Mouse (Mus musculus) liver, embryonic 11.5 days (tissue): ENCODE measurements around the gene Gnb1l. TPM values are rescaled to one million over a fixed set of nuclear protein-coding genes. Genes with fewer than 3 reads are reported as not detected.

ENCODE experiments used
- ATAC-seq: fragments of 200-750 bp; cut with Nextera tagmentation; replicated peaks from 2 replicates; pipeline ENCODE4 v1.8.0; 2017; ENCODE audit warnings: moderate number of reproducible peaks, mild to moderate bottlenecking, moderate TSS enrichment, moderate library complexity; ENCODE audit not compliant: low FRiP score
- DNase-seq: peaks from one replicate; pipeline ENCODE4 v3.0.0-alpha.2; 2017; ENCODE audit warnings: low spot score
- H3K27ac ChIP-seq: fragments of 300-500 bp; sonication (generic); 2 replicates; pipeline ENCODE4 v1.5.1; 2014; ENCODE audit warnings: mild to moderate bottlenecking, low read depth, low read length, control low read depth
- H3K27me3 ChIP-seq: fragments of 300-500 bp; sonication (generic); replicated peaks from 2 replicates; pipeline ENCODE4 v1.6.1; 2014; ENCODE audit warnings: low read length, mixed read lengths; ENCODE audit not compliant: control insufficient read depth, insufficient read depth
- H3K36me3 ChIP-seq: fragments of 300-500 bp; sonication (generic); 2 replicates; pipeline ENCODE4 v1.6.1; 2014; ENCODE audit warnings: mild to moderate bottlenecking, low read length, moderate library complexity, mixed read lengths; ENCODE audit not compliant: control insufficient read depth, insufficient read depth
- H3K4me1 ChIP-seq: fragments of 300-500 bp; sonication (generic); replicated peaks from 2 replicates; pipeline ENCODE4 v1.6.1; 2014; ENCODE audit warnings: low read length, mixed read lengths; ENCODE audit not compliant: control insufficient read depth, insufficient read depth
- H3K4me2 ChIP-seq: fragments of 300-500 bp; sonication (generic); 2 replicates; pipeline ENCODE4 v1.6.1; 2014; ENCODE audit warnings: mild to moderate bottlenecking, control low read depth, moderate library complexity
- H3K4me3 ChIP-seq: fragments of 300-500 bp; sonication (generic); 2 replicates; pipeline ENCODE4 v1.5.1; 2014; ENCODE audit warnings: low read depth, low read length, control low read depth
- H3K9ac ChIP-seq: fragments of 300-500 bp; sonication (generic); 2 replicates; pipeline ENCODE4 v1.6.1; 2014; ENCODE audit warnings: low read depth, low read length, control low read depth
- H3K9me3 ChIP-seq: fragments of 300-500 bp; sonication (generic); 2 replicates; pipeline ENCODE4 v1.6.1; 2016; ENCODE audit warnings: low read length, inconsistent platforms, mixed read lengths; ENCODE audit not compliant: control insufficient read depth
- WGBS: fragments of 180-500 bp; shearing (Covaris S2); extraction: QIAGEN DNeasy Blood & Tissue Kit; methylation state at CpG from one replicate; pipeline ENCODE4 v1.1.7; 2014; 5-methylcytosine and 5-hydroxymethylcytosine counted together
- polyA plus RNA-seq: library from polyadenylated mRNA; unstranded; fragments of >200 nt; fragmentation: Nextera tagmentation; extraction: Ambion mirVana; gene quantifications from 2 replicates; pipeline ENCODE4 v1.2.1, GENCODE M21; 2014

The Gnb1l gene
- 17.8 and 18.4 TPM in 2 replicates for polyA plus RNA-seq

DNA sequence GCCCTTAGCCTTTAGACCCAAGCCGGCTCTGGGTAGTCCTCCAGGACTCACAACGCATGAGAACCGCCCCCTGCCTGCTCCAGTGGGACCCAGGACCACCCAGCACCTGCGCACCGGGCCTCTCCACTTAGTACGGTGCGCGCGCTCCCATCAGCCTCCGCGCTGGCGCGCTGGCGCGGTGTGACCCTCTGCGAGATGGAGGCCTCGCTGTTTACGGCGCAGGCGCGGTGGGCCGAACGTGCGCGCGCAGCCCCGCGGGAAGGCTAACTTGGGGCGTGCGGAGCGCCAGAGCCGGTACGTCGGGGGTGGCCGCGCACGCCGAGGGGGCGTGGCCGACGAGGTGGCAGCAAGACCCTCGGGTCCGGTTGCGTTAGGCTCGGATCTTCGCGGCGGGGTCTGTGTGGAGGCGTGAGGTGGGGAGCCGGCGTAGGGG is at the start of gene Gnb1l, which contains the start of gene Rtl10:
Gene Gnb1l, plus strand, starts transcription at position 156 of the 433 bp plus-strand sequence.
Gene Rtl10, plus strand, starts transcription at position 344 of the 433 bp plus-strand sequence.
- Histone ChIP-seq H3K9me3 (no peaks in the 10 kb centered on the region), H3K9ac (peak within 1 kb of the TSS; percentile 94), H3K4me2 (peak within 1 kb of the TSS; percentile 95), H3K4me3 (peak within 1 kb of the TSS; percentile 88), H3K27me3 (no peaks in the 10 kb centered on the region), H3K4me1 (peaks cover 13% of the 10 kb centered on the region), H3K27ac (peak within 1 kb of the TSS; percentile 92), H3K36me3 (peaks cover 12% of the 10 kb centered on the region)
- DNase-seq: peak; percentile 97
- peak; percentile 97 for ATAC-seq
- WGBS: 0% methylated on average over 51 of the region's 51 CpGs

DNA sequence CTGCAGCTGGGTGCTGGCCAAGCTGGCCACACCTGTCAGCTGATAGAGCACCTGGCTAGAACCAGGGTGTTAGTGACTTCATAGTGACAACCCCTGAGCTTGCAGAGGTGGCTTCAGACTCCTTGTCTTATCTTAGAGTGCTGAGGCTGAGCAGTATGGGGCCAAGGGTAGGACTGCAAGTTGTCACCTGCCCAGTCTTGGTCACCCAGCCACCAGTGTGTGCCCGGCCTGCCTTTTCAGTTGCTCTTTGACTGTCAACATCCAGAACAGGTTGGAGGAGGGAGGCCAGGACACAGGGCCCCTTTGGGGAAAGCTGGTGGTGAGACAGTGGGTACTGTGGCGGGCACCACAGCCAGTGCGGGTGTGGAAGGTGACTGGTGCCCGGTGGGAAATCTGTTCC is 49.5 kb upstream of the Gnb1l start:
- Histone ChIP-seq H3K27ac (no peak overlapping the region), H3K27me3 (no peaks in the 10 kb centered on the region), H3K4me1 (no peaks in the 10 kb centered on the region), H3K9ac (no peak overlapping the region), H3K4me2 (no peak overlapping the region), H3K36me3 (peaks cover 13% of the 10 kb centered on the region; the same call in 1 of the 2 replicates), H3K4me3 (no peak overlapping the region), H3K9me3 (no peaks in the 10 kb centered on the region)
- DNase-seq: no peak
- ATAC-seq: no peak
- 92% methylated on average over 4 of the region's 4 CpGs for WGBS

DNA sequence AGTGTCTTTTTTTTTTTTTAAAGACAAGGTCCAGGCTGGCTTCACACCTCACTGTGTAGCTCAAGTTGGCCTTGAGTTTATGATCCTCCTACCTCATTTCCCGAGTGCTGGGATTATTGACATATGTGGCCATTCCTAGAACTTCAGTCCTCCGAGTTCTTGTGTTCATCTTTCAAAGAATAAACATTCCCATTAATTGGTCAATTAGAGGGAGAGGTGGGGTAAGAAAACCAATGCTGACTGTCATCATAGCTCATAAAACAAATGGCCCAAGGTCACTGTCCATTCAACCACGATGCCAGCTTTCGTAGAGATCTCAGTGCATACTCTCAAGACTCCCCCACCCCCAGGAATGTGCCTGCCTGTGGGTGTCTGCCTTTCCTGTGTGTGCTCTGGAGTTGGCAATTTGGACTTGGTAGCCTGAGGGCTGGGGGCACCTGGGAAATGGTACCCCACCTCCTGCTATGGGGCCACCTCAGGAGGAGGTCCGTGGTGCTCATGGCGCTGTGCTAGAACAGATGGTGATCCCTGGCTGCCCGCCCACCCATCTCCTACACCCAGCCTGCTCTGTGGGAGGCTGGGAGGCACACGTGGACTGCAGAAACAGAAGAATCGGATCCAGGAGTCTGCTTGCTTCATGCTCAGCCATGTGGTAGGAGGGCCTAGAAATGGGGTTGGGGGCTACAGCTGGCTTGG is 46.9 kb upstream of the Gnb1l start:
- 80% methylated on average over 9 of the region's 9 CpGs for whole genome bisulfite sequencing

DNA sequence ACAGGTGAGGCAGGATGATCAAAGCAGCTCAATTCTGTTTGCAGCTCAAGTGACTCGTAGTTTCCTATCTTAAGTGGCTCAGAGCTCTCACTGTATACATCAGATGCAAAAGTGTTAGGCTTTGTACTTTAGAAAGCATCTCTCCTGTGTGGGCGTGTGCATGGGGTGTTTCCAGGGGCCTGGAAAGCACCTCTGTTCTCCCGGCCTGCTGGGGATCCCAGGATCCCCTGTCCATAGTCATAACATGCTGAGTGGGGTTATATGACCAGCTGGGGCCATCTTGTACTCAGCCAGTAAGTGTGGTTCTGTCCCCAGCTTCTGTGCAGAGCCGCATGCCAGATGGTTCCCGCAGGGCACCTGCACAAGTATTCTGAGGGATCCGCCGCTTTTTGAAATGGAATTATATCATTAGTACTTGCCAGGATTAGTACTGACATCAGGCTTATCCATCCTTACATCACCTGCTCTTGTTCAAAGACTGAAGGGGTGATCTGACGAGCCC is 46.1 kb upstream of the Gnb1l start:
- H3K9me3 ChIP-seq: no peaks in the 10 kb centered on the region
- no peak overlapping the region for H3K4me2 ChIP-seq
- H3K9ac ChIP-seq: no peak overlapping the region
- WGBS: 88% methylated on average over 8 of the region's 8 CpGs
- no peak overlapping the region for H3K27ac ChIP-seq
- H3K4me1 ChIP-seq: no peaks in the 10 kb centered on the region
- ATAC-seq (no peak), DNase-seq (no peak)
- peaks cover 18% of the 10 kb centered on the region for H3K36me3 ChIP-seq
- no peak overlapping the region for H3K4me3 ChIP-seq
- no peaks in the 10 kb centered on the region for H3K27me3 ChIP-seq

More for the DNA sequence above, 46.9 kb upstream of the Gnb1l start:
- Histone ChIP-seq H3K4me3 (no peak overlapping the region), H3K4me1 (no peaks in the 10 kb centered on the region), H3K36me3 (peaks cover 13% of the 10 kb centered on the region), H3K9ac (no peak overlapping the region), H3K27ac (no peak overlapping the region), H3K9me3 (no peaks in the 10 kb centered on the region), H3K27me3 (no peaks in the 10 kb centered on the region), H3K4me2 (no peak overlapping the region)
- DNase-seq: no peak
- ATAC-seq: no peak

DNA sequence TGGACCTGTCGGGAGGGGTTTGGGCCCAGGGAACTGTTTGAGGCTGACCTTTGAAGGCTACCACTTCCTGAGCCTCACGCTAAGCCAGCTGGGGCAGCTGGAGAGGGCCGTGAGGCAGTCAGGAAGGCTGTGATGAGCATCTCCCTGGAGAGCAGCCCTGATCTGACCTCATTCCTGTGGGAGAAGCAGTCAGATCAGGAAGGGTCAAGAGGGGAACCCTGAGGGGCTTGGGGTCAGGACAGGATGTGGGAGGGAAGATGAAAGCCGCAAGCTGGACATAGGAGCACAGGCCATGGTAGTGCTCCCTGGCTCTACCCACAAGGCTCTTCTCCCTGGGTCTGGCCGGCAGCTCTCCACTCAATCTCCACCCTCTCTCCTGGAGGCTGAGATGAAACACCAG is 44.7 kb upstream of the Gnb1l start:
- Histone ChIP-seq H3K27ac (no peak overlapping the region), H3K36me3 (peaks cover 24% of the 10 kb centered on the region), H3K4me3 (no peak overlapping the region), H3K4me1 (peaks cover 7% of the 10 kb centered on the region), H3K9me3 (no peaks in the 10 kb centered on the region), H3K9ac (no peak overlapping the region), H3K27me3 (no peaks in the 10 kb centered on the region), H3K4me2 (no peak overlapping the region)
- no peak for DNase-seq
- WGBS: 50% methylated on average over 5 of the region's 5 CpGs
- ATAC-seq: no peak

DNA sequence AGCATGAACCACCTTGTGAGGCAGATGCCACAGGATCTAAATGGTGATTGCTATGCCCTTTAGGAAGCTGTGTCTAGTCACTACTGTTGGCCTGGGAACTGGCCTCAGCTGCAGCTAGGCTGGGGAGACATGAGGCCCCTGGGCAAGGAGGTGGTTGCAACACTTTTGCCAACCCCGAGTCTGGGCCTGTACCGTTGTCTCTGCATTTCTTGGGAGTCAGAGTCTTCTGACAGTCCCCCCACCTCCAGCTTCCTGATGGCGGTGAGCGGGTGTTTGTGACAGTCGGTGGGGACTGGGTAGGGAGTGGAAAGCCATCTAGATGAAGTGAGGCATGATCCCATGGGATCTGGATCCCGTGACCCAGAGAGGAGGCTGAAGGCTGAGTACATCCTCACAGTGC is 43.1 kb upstream of the Gnb1l start:
- no peaks in the 10 kb centered on the region for H3K9me3 ChIP-seq
- DNase-seq: no peak
- no peak overlapping the region for H3K4me3 ChIP-seq
- H3K27ac ChIP-seq: no peak overlapping the region
- no peak overlapping the region for H3K4me2 ChIP-seq
- H3K9ac ChIP-seq: no peak overlapping the region
- WGBS: 87% methylated on average over 6 of the region's 6 CpGs
- H3K4me1 ChIP-seq: peaks cover 23% of the 10 kb centered on the region
- H3K27me3 ChIP-seq: no peaks in the 10 kb centered on the region
- no peak for ATAC-seq
- H3K36me3 ChIP-seq: peaks cover 26% of the 10 kb centered on the region

DNA sequence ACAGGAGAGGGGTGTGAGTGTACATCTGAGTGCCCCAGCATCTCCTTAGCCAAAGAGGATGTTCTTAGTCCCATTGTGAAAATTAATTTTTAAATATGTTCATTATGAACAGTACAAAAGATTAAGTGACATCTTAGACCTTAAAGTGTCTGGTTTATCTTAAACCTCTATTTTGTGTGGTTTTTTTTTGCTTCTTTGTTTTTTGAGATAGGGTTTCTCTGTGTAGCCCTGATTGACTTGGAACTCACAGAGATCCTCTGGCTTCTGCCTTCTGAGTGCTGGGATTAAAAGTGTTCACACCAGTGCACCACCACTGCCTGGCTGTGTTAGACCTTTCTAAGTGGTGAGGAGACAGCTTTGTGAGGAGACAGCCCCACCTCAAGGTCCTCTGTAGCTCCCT is 39.9 kb upstream of the Gnb1l start:
- Histone ChIP-seq H3K9ac (no peak overlapping the region), H3K27me3 (no peaks in the 10 kb centered on the region), H3K27ac (no peak overlapping the region), H3K36me3 (peaks cover 27% of the 10 kb centered on the region), H3K4me1 (peaks cover 26% of the 10 kb centered on the region), H3K4me2 (peak overlapping the region; percentile 45), H3K9me3 (no peaks in the 10 kb centered on the region), H3K4me3 (no peak overlapping the region)
- DNase-seq (no peak), ATAC-seq (no peak)

DNA sequence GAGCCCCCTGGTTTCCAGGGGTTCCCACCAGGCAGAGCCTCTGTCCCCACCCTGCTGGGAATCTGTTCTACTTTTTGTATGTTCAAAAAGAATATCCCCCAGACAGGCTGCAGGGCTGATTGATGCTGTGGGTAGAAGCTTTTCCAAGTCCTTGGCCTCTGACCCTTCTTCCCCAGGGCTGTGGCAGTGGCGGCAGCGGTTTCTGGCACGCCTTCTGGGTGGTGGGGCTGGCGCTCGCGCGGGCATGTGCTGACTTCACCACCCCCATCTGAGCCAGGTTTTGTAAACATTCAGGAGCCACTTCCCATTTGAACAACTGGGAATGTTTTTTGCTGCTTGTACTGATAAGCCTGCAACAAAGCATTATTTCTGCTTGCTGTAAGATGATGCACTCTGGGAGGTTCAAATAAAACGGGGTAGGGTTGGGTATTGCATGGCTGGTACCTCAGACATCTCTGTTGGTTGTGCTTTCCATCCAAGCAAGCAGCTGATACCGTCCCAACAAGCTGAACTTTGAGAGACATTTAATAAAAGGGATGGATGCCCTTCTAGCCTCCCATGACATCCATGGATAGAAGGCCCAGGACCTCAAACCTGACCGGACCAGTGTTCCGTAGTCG is 39.1 kb upstream of the Gnb1l start:
- H3K27ac ChIP-seq: peak overlapping the region; percentile 38; the same call in 1 of the 2 replicates
- H3K4me2 ChIP-seq: peak overlapping the region; percentile 45
- peak overlapping the region; percentile 6; the same call in 1 of the 2 replicates for H3K9ac ChIP-seq
- DNase-seq (no peak), ATAC-seq (peak; percentile 22)
- WGBS: 8% methylated on average over 12 of the region's 12 CpGs
- H3K4me3 ChIP-seq: peak overlapping the region; percentile 1; the same call in 1 of the 2 replicates
- no peaks in the 10 kb centered on the region for H3K27me3 ChIP-seq
- no peaks in the 10 kb centered on the region for H3K9me3 ChIP-seq
- peaks cover 26% of the 10 kb centered on the region for H3K4me1 ChIP-seq
- H3K36me3 ChIP-seq: peaks cover 28% of the 10 kb centered on the region
